Mouse (Mus musculus) activated CD4-positive, CD25-positive, alpha-beta regulatory T cell (primary cell): ENCODE measurements around the gene Gstt2. TPM values are rescaled to one million over a fixed set of nuclear protein-coding genes. Genes with fewer than 3 reads are reported as not detected.

ENCODE experiments used
- polyA plus RNA-seq, 2 experiments: library from polyadenylated mRNA; unstranded; fragments of 100-300 nt; shearing (Covaris generic); gene quantifications; one replicate each; pipeline ENCODE4 v1.2.1; 2017

Gstt2 gene
- polyA plus RNA-seq = 10 to 100 TPM; 58.4 to 77.2 TPM

GRCm38 (mm10) chr10:75837248-75837759 lies at the start of gene Gstt2:
Gene Gstt2, minus strand, starts transcription at chr10:75837424.

GRCm38 (mm10) chr10:75859786-75860470 lies 22.7 kb upstream of the Gstt2 start, which contains the start of gene Mif:
Gene Mif, minus strand, starts transcription at chr10:75860240.

GRCm38 (mm10) chr10:75822443-75822842 lies 14.8 kb downstream of the Gstt2 start, which contains the start of gene Gstt4:
Gene Gstt4, minus strand, starts transcription at chr10:75822543.

GRCm38 (mm10) chr10:75798176-75798696 lies 39.0 kb downstream of the Gstt2 start, which contains the start of gene Gstt1:
Gene Gstt1, minus strand, starts transcription at chr10:75798584.

Other genes with a start within 250 kb of the Gstt2 start
- 1 to 10 TPM in 1 of 2 experiments, under 1 TPM in 1; 0.29 to 9.0 TPM for gene Ggt5, start 248.1 kb downstream of the Gstt2 start, polyA plus RNA-seq
- 10 to 100 TPM in 1 of 2 experiments, 1 to 10 TPM in 1; 8.5 to 14.4 TPM for gene Susd2, start 193.4 kb downstream of the Gstt2 start, polyA plus RNA-seq
- gene Cabin1, start 73.1 kb downstream of the Gstt2 start, polyA plus RNA-seq = 10 to 100 TPM; 33.3 to 46.4 TPM
- gene Ddt, start 64.0 kb downstream of the Gstt2 start, polyA plus RNA-seq = 10 to 100 TPM; 66.1 to 82.0 TPM
- not detected for gene Gm20441, start 56.5 kb downstream of the Gstt2 start, polyA plus RNA-seq
- 1 to 10 TPM; 2.9 to 7.2 TPM for gene Gstt3, start 56.0 kb downstream of the Gstt2 start, polyA plus RNA-seq
- gene Gstt1, start 38.8 kb downstream of the Gstt2 start, polyA plus RNA-seq = 1 to 10 TPM in 1 of 2 experiments, under 1 TPM in 1; 0.25 to 1.1 TPM
- not detected for gene Gstt4, start 14.9 kb downstream of the Gstt2 start, polyA plus RNA-seq
- 100 to 1,000 TPM; 507 to 833 TPM for gene Mif, start 22.8 kb upstream of the Gstt2 start, polyA plus RNA-seq
- gene Derl3, start 56.0 kb upstream of the Gstt2 start, polyA plus RNA-seq = 1 to 10 TPM; 2.0 to 6.9 TPM
- gene Smarcb1, start 84.2 kb upstream of the Gstt2 start, polyA plus RNA-seq = 100 to 1,000 TPM in 1 of 2 experiments, 10 to 100 TPM in 1; 96.0 to 119 TPM
- 100 to 1,000 TPM in 1 of 2 experiments, 10 to 100 TPM in 1; 95.9 to 159 TPM for gene Chchd10, start 95.7 kb upstream of the Gstt2 start, polyA plus RNA-seq
- gene Mmp11, start 99.1 kb upstream of the Gstt2 start, polyA plus RNA-seq = 10 to 100 TPM in 1 of 2 experiments, 1 to 10 TPM in 1; 6.7 to 10.7 TPM
- not detected for gene Gm867, start 103.2 kb upstream of the Gstt2 start, polyA plus RNA-seq
- 1 to 10 TPM; 1.1 to 1.7 TPM for gene Vpreb3, start 105.6 kb upstream of the Gstt2 start, polyA plus RNA-seq
- 1 to 10 TPM in 1 of 2 experiments, under 1 TPM in 1; 0.65 to 1.2 TPM for gene Gm5134, start 117.1 kb upstream of the Gstt2 start, polyA plus RNA-seq
- 10 to 100 TPM; 27.9 to 36.3 TPM for gene Zfp280b, start 195.2 kb upstream of the Gstt2 start, polyA plus RNA-seq